Mouse (Mus musculus): ENCODE results near the gene Ddah2.

The Ddah2 gene

GRCm38 (mm10) chr17:35077285-35077684, 18.4 kb downstream of the Ddah2 start:
- DNase-seq (ENCODE audit: low spot score in 2 of 2), result no peak

GRCm38 (mm10) chr17:35077786-35078233, 19.0 kb downstream of the Ddah2 start, which contains the start of gene Ly6g6d:
Gene Ly6g6d (minus strand): TSS chr17:35078065.
- peak; percentile 46 to 74 for DNase-seq (ENCODE audit: low spot score in 2 of 2)

- DNase-seq (ENCODE audit: low spot score in 2 of 2), result no peak
Observed at GRCm38 (mm10) chr17:35079778-35080177, 20.9 kb downstream of the Ddah2 start.

GRCm38 (mm10) chr17:35080248-35080647, 21.4 kb downstream of the Ddah2 start:
- no peak for DNase-seq (ENCODE audit: low spot score in 2 of 2)

- DNase-seq (ENCODE audit: low spot score in 2 of 2), result no peak
Observed at GRCm38 (mm10) chr17:35080710-35081109, 21.9 kb downstream of the Ddah2 start.

- DNase-seq (ENCODE audit: low spot score in 2 of 2), result no peak
Observed at GRCm38 (mm10) chr17:35082841-35083576, 24.2 kb downstream of the Ddah2 start.

- no peak for DNase-seq (ENCODE audit: low spot score in 2 of 2)
Observed at GRCm38 (mm10) chr17:35083929-35084497, 25.2 kb downstream of the Ddah2 start.

GRCm38 (mm10) chr17:35085208-35085865, 26.5 kb downstream of the Ddah2 start, which contains the start of gene Ly6g6f:
Gene Ly6g6f (minus strand): TSS chr17:35085610.
- DNase-seq (ENCODE audit: low spot score in 2 of 2), result no peak

GRCm38 (mm10) chr17:35088151-35088550, 29.3 kb downstream of the Ddah2 start:
- DNase-seq (ENCODE audit: low spot score in 2 of 2), result no peak

GRCm38 (mm10) chr17:35088825-35089644, 30.2 kb downstream of the Ddah2 start, which contains the start of gene Abhd16a:
Gene Abhd16a (plus strand): TSS chr17:35089263.
- peak; percentile 88 to 93 for DNase-seq (ENCODE audit: low spot score in 2 of 2)

GRCm38 (mm10) chr17:35090166-35090932, 31.5 kb downstream of the Ddah2 start:
- DNase-seq (ENCODE audit: low spot score in 2 of 2), result no peak

GRCm38 (mm10) chr17:35092403-35093198, 33.8 kb downstream of the Ddah2 start:
- no peak for DNase-seq (ENCODE audit: low spot score in 2 of 2)

GRCm38 (mm10) chr17:35094475-35095365, 35.9 kb downstream of the Ddah2 start:
- DNase-seq (ENCODE audit: low spot score in 2 of 2), result no peak

- DNase-seq (ENCODE audit: low spot score in 2 of 2), result no peak
Observed at GRCm38 (mm10) chr17:35096597-35096996, 37.8 kb downstream of the Ddah2 start.

- DNase-seq (ENCODE audit: low spot score in 2 of 2), result no peak
Observed at GRCm38 (mm10) chr17:35097164-35097655, 38.4 kb downstream of the Ddah2 start.

- no peak for DNase-seq (ENCODE audit: low spot score in 2 of 2)
Observed at GRCm38 (mm10) chr17:35100196-35100765, 41.4 kb downstream of the Ddah2 start.

GRCm38 (mm10) chr17:35101161-35101560, 42.3 kb downstream of the Ddah2 start:
- no peak for DNase-seq (ENCODE audit: low spot score in 2 of 2)

- DNase-seq (ENCODE audit: low spot score in 2 of 2), result no peak
Observed at GRCm38 (mm10) chr17:35102299-35102698, 43.5 kb downstream of the Ddah2 start.

Measured in urinary bladder, adult 18-20 months (tissue).